Mouse (Mus musculus): ENCODE measurements at regions not wholly inside any gene's neighbourhood (a gene's known extent, or its start where the extent isn't known, plus 50 kb on each side); places are given as distances from the start of the nearest gene placed in this dataset.

- no peak for TF ChIP-seq USF1 (IDR thresholded peaks at IDR 0.05; ENCODE audit: low read depth)
- TF ChIP-seq POLR2AphosphoS2 (IDR thresholded peaks at IDR 0.05; ENCODE audit: insufficient read length, low read depth) = no peak
- no peak for TF ChIP-seq POLR2A (IDR thresholded peaks at IDR 0.05; ENCODE audit: insufficient read length, low read depth)
- TF ChIP-seq CEBPB (IDR thresholded peaks at IDR 0.05; ENCODE audit: insufficient read depth, poor library complexity, severe bottlenecking) = no peak
- no peak for TF ChIP-seq TCF3 (IDR thresholded peaks at IDR 0.05; ENCODE audit: insufficient read length, low read depth)
- no peak for TF ChIP-seq MYOG (IDR thresholded peaks at IDR 0.05; ENCODE audit: control insufficient read depth in 1 of 3, insufficient read depth in 1 of 3, insufficient read length in 2 of 3, low read depth in 2 of 3)
- no peak for TF ChIP-seq E2F4 (IDR thresholded peaks at IDR 0.05; ENCODE audit: insufficient read depth)
- no peak for TF ChIP-seq MYOD1 (IDR thresholded peaks at IDR 0.05; ENCODE audit: control insufficient read depth in 1 of 3, insufficient read length in 2 of 3, low read depth in 2 of 3)
- TF ChIP-seq MAX (IDR thresholded peaks at IDR 0.05; ENCODE audit: low read depth) = no peak
These were observed 467.7 kb upstream of the Rgmb start for GRCm38 (mm10) chr17:16298553-16298952.
